Mouse (Mus musculus): ENCODE results near the gene Mrpl48. TPM values are rescaled to one million over a fixed set of nuclear protein-coding genes. Genes with fewer than 3 reads are reported as not detected.

The Mrpl48 gene
- polyA plus RNA-seq, 1 experiment from 2014 or later, result 56.6 TPM

GRCm38 (mm10) chr7:100622277-100622676, 14.2 kb upstream of the Mrpl48 start:
- Histone ChIP-seq H3K4me1 (no peaks in the 10 kb centered on the region), H3K27me3 (replicated peaks; ENCODE audit: low read depth, poor library complexity, severe bottlenecking) (no peaks in the 10 kb centered on the region), H3K4me3 (no peak overlapping the region), H3K36me3 (replicated peaks) (peaks cover 7% of the 10 kb centered on the region; the same call in 1 of the 2 replicates), H3K27ac (replicated peaks) (no peak overlapping the region), H3K9me3 (no peaks in the 10 kb centered on the region)
- 85% methylated on average over 2 of the region's 2 CpGs for WGBS
- DNase-seq (ENCODE audit: low spot score), result no peak

- H3K27me3 ChIP-seq (replicated peaks; ENCODE audit: low read depth, poor library complexity, severe bottlenecking), result no peaks in the 10 kb centered on the region
- H3K9me3 ChIP-seq, result no peaks in the 10 kb centered on the region
- H3K4me3 ChIP-seq, result no peak overlapping the region
- H3K27ac ChIP-seq (replicated peaks), result no peak overlapping the region
- DNase-seq (ENCODE audit: low spot score), result no peak
- H3K36me3 ChIP-seq (replicated peaks), result peaks cover 6% of the 10 kb centered on the region; the same call in 1 of the 2 replicates
- H3K4me1 ChIP-seq, result no peaks in the 10 kb centered on the region
- 94% methylated on average over 4 of the region's 4 CpGs for WGBS
Observed at GRCm38 (mm10) chr7:100616121-100616857, 8.2 kb upstream of the Mrpl48 start.

GRCm38 (mm10) chr7:100608910-100609309, 809 bp upstream of the Mrpl48 start:
- H3K4me1 ChIP-seq, result peaks cover 25% of the 10 kb centered on the region
- DNase-seq (ENCODE audit: low spot score), result no peak
- no peaks in the 10 kb centered on the region for H3K9me3 ChIP-seq
- H3K27me3 ChIP-seq (replicated peaks; ENCODE audit: low read depth, poor library complexity, severe bottlenecking), result no peaks in the 10 kb centered on the region
- H3K36me3 ChIP-seq (replicated peaks), result no peaks in the 10 kb centered on the region
- WGBS, result 32% methylated on average over 4 of the region's 4 CpGs
- H3K27ac ChIP-seq (replicated peaks), result peak overlapping the region; percentile 99
- H3K4me3 ChIP-seq, result peak overlapping the region; percentile 100

- DNase-seq (ENCODE audit: low spot score), result peak; percentile 99
- Histone ChIP-seq H3K4me1 (peaks cover 25% of the 10 kb centered on the region), H3K4me3 (peak within 1 kb of the TSS; percentile 100), H3K36me3 (replicated peaks) (no peaks in the 10 kb centered on the region), H3K27ac (replicated peaks) (peak within 1 kb of the TSS; percentile 99), H3K9me3 (no peaks in the 10 kb centered on the region), H3K27me3 (replicated peaks; ENCODE audit: low read depth, poor library complexity, severe bottlenecking) (no peaks in the 10 kb centered on the region)
- under 1% methylated on average over 105 of the region's 105 CpGs for WGBS
Observed at GRCm38 (mm10) chr7:100607214-100608129, 629 bp downstream of the Mrpl48 start, which contains the start of gene Rab6a. TSS of gene Rab6a (plus strand) at chr7:100607410.

GRCm38 (mm10) chr7:100600211-100600610, 7.9 kb downstream of the Mrpl48 start:
- Histone ChIP-seq H3K27me3 (replicated peaks; ENCODE audit: low read depth, poor library complexity, severe bottlenecking) (no peaks in the 10 kb centered on the region), H3K36me3 (replicated peaks) (no peaks in the 10 kb centered on the region), H3K4me3 (no peak overlapping the region), H3K9me3 (0 out of 2 replicates have a peak, but pooled peaks cover 2% of the 10 kb centered on the region), H3K4me1 (no peaks in the 10 kb centered on the region), H3K27ac (replicated peaks) (no peak overlapping the region)
- no peak for DNase-seq (ENCODE audit: low spot score)
- 82% methylated on average over 5 of the region's 5 CpGs for WGBS

GRCm38 (mm10) chr7:100593349-100593748, 14.8 kb downstream of the Mrpl48 start:
- Histone ChIP-seq H3K9me3 (no peaks in the 10 kb centered on the region), H3K4me3 (no peak overlapping the region), H3K36me3 (replicated peaks) (no peaks in the 10 kb centered on the region), H3K27ac (replicated peaks) (no peak overlapping the region), H3K4me1 (peaks cover 4% of the 10 kb centered on the region; the same call in 1 of the 2 replicates), H3K27me3 (replicated peaks; ENCODE audit: low read depth, poor library complexity, severe bottlenecking) (no peaks in the 10 kb centered on the region)
- DNase-seq (ENCODE audit: low spot score), result no peak

GRCm38 (mm10) chr7:100591522-100591852, 16.6 kb downstream of the Mrpl48 start:
- Histone ChIP-seq H3K27me3 (replicated peaks; ENCODE audit: low read depth, poor library complexity, severe bottlenecking) (no peaks in the 10 kb centered on the region), H3K9me3 (no peaks in the 10 kb centered on the region), H3K4me3 (peak overlapping the region; percentile 65), H3K36me3 (replicated peaks) (no peaks in the 10 kb centered on the region), H3K4me1 (peaks cover 4% of the 10 kb centered on the region; the same call in 1 of the 2 replicates), H3K27ac (replicated peaks) (peak overlapping the region; percentile 88)
- 8% methylated on average over 2 of the region's 2 CpGs for WGBS
- DNase-seq (ENCODE audit: low spot score), result no peak

GRCm38 (mm10) chr7:100590845-100591521, 17.1 kb downstream of the Mrpl48 start:
- WGBS, result under 1% methylated on average over 20 of the region's 20 CpGs
- Histone ChIP-seq H3K27ac (replicated peaks) (peak overlapping the region; percentile 88), H3K9me3 (no peaks in the 10 kb centered on the region), H3K27me3 (replicated peaks; ENCODE audit: low read depth, poor library complexity, severe bottlenecking) (no peaks in the 10 kb centered on the region), H3K36me3 (replicated peaks) (no peaks in the 10 kb centered on the region), H3K4me3 (peak overlapping the region; percentile 65), H3K4me1 (peaks cover 4% of the 10 kb centered on the region; the same call in 1 of the 2 replicates)
- peak; percentile 88 for DNase-seq (ENCODE audit: low spot score)

- Histone ChIP-seq H3K36me3 (replicated peaks) (no peaks in the 10 kb centered on the region), H3K4me3 (peak overlapping the region; percentile 65), H3K4me1 (peaks cover 4% of the 10 kb centered on the region; the same call in 1 of the 2 replicates), H3K27ac (replicated peaks) (peak overlapping the region; percentile 88), H3K9me3 (no peaks in the 10 kb centered on the region), H3K27me3 (replicated peaks; ENCODE audit: low read depth, poor library complexity, severe bottlenecking) (no peaks in the 10 kb centered on the region)
- DNase-seq (ENCODE audit: low spot score), result no peak
- 47% methylated on average over 7 of the region's 7 CpGs for WGBS
Observed at GRCm38 (mm10) chr7:100590504-100590844, 17.6 kb downstream of the Mrpl48 start.

- Histone ChIP-seq H3K4me1 (peaks cover 4% of the 10 kb centered on the region; the same call in 1 of the 2 replicates), H3K27me3 (replicated peaks; ENCODE audit: low read depth, poor library complexity, severe bottlenecking) (no peaks in the 10 kb centered on the region), H3K27ac (replicated peaks) (no peak overlapping the region), H3K4me3 (no peak overlapping the region), H3K9me3 (no peaks in the 10 kb centered on the region), H3K36me3 (replicated peaks) (no peaks in the 10 kb centered on the region)
- DNase-seq (ENCODE audit: low spot score), result no peak
- WGBS, result 77% methylated on average over 1 of the region's 1 CpGs
Observed at GRCm38 (mm10) chr7:100589816-100590215, 18.3 kb downstream of the Mrpl48 start.

- H3K27ac ChIP-seq (replicated peaks), result peak overlapping the region; percentile 95
- WGBS, result under 1% methylated on average over 31 of the region's 31 CpGs
- no peaks in the 10 kb centered on the region for H3K9me3 ChIP-seq
- H3K36me3 ChIP-seq (replicated peaks), result no peaks in the 10 kb centered on the region
- peak overlapping the region; percentile 70 for H3K4me3 ChIP-seq
- no peaks in the 10 kb centered on the region for H3K27me3 ChIP-seq (replicated peaks; ENCODE audit: low read depth, poor library complexity, severe bottlenecking)
- peaks cover 3% of the 10 kb centered on the region for H3K4me1 ChIP-seq
- peak; percentile 89 for DNase-seq (ENCODE audit: low spot score)
Observed at GRCm38 (mm10) chr7:100582727-100583236, 25.3 kb downstream of the Mrpl48 start.

- WGBS, result 41% methylated on average over 7 of the region's 7 CpGs
- Histone ChIP-seq H3K27ac (replicated peaks) (no peak overlapping the region), H3K9me3 (no peaks in the 10 kb centered on the region), H3K27me3 (replicated peaks; ENCODE audit: low read depth, poor library complexity, severe bottlenecking) (no peaks in the 10 kb centered on the region), H3K4me1 (peaks cover 3% of the 10 kb centered on the region), H3K4me3 (peak overlapping the region; percentile 70), H3K36me3 (replicated peaks) (no peaks in the 10 kb centered on the region)
- DNase-seq (ENCODE audit: low spot score), result no peak
Observed at GRCm38 (mm10) chr7:100582235-100582634, 25.9 kb downstream of the Mrpl48 start.
